Mouse (Mus musculus) T-helper 2 cell (primary cell): ENCODE measurements around the gene Rph3al.

Experiments used
- in situ Hi-C: fragments of 300-600 bp; cut with MboI, MseI; formaldehyde crosslinking; loops from one replicate; pipeline ENCODE4 v1.15.1; 2025; ENCODE audit warnings: high pct_unique_total_duplicates

Rph3al gene

GRCm38 (mm10) chr11:75938379-75938906 lies at the start of gene Rph3al:
TSS of gene Rph3al (minus strand) at chr11:75938429.
- in situ Hi-C loops = no loop called here

DNA sequence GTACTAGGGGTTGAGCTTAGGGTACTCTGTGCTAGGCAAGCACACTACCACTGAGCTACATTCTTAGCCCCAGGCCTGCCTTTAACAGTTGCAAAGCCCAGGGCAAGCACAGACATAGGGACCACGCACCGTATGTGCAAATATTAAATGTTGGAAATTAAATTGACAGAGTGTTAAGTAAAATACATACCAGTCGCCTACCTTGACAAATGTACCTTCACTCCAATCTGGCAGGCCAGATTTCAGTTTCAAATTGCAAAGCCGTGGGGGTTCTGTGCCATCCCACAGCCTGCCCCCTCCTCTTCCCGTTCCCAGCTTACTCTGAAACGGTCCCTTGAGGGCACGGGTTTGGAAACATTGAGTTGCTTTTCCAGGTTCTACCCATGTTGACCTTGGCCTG lies 47.7 kb upstream of the Rph3al start:
- in situ Hi-C loops = no loop called here

- in situ Hi-C loops = no loop called here
Measured at GRCm38 (mm10) chr11:75984581-75984980, 46.4 kb upstream of the Rph3al start.

DNA sequence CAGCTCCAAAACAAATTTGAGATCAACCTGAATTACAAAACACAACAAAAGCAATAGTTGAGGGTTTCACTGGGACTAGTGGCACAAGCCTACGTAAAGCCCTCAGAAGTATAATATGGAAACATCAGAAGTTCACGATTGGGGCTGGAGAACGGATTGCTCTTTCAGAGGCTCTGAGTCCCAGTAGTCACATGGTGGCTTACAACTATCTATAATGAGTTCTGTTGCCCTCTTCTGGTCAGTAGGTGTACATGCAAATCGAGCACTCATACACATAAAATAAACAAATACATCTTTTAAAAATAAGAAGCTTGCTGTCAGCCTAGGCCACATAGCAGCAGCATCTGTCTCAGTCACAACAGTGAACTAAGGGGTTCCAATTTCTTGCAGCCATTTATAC lies 45.0 kb upstream of the Rph3al start:
- in situ Hi-C loops = no loop called here

- in situ Hi-C loops = no loop called here
Measured at GRCm38 (mm10) chr11:75980413-75980812, 42.2 kb upstream of the Rph3al start.

DNA sequence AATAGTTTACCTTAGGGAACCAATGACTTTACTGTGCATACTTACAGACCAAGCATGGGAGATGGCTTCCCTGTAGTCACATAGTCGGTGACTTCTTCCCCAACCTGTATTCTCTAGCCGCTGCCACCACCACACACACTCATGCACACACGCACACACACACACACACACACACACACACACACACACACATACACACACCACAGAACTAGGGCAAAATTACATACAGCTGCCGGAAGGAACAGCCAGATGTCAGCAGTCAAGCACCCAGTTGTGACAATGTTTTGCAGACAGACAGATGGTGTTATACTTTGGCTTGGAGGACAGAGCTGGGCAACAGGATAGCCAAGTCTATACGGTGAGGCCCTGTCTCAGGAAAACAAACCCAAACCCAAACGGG lies 39.8 kb upstream of the Rph3al start:
- in situ Hi-C loops = no loop called here

GRCm38 (mm10) chr11:75976748-75977147 lies 38.5 kb upstream of the Rph3al start:
- in situ Hi-C loops = no loop called here

GRCm38 (mm10) chr11:75973988-75974387 lies 35.8 kb upstream of the Rph3al start:
- in situ Hi-C loops = no loop called here

DNA sequence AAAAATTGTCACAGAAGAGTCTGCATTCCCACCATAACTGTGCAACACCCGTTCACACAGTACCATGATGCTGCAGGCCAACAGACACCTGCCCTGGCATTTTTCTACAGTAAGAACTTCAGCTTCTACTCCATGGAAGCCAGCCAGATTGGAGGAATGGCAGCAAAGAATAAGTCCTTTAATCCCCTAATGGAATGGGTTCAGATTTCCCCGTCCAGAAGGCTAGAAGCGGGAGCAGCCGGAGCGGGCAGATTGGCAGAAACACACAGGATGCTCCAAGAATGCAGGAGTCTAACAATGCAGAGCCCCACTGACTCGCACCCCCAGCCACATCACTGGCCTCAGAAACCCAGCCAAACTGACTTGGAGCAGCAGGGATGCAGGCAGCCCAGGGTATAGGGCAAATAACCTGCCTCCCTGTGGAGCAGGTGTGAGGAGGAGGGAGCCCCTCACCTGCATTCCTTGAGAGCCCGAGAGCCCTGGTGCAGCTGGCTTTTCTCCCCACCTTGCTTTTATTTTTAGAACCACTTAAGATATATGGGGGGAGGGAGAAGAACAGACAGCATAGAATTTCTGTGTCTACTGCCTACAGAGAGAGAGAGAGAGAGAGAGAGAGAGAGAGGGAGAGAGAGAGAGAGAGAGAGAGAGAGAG lies 34.8 kb upstream of the Rph3al start:
- in situ Hi-C loops = no loop called here

DNA sequence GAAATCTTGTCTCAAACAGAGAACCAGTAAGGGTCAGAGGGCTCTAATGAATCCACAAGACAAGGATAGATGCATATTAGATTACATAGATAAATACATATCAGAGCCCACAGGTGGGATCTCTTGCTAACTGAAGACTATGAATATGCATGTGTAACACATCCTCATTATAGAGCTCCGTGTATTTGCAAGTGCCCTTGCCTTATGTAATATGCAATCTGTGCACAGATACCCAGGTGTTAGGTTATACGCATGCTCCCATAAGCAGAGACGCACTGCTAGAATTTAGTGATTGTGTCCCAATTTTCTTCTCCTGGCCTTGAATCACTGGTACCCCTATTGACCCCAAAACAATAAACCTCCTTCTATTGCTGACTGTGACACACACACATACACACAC lies 34.0 kb upstream of the Rph3al start:
- in situ Hi-C loops = no loop called here

GRCm38 (mm10) chr11:75970629-75971028 lies 32.4 kb upstream of the Rph3al start:
- in situ Hi-C loops = no loop called here

DNA sequence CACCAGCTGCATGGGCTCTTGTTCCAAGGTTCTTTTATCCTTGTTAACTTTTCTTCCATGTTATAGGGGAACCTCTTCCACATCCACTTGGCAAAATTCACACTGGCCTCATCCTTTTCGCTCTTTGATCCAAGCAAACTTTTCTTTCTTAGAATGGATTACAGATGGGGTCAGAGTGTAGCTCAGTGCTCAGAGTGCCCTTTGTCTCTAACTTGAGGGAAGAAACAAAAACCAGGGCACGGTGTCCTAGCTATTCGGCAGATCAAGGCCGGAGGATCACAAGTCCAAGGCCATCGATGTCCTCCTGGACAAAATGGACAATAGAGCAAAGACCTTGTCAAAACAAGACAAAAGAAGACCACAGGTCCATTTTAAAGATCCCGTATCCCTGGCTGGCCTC lies 30.5 kb upstream of the Rph3al start:
- in situ Hi-C loops = loop anchor here (5.0 kb wide), 2 partner anchors 61 to 196 kb away; no protein-coding TSS in a partner anchor

- in situ Hi-C loops = loop anchor here (5.0 kb wide), 2 partner anchors 59 to 194 kb away; no protein-coding TSS in a partner anchor
Measured at GRCm38 (mm10) chr11:75966401-75967372, 28.5 kb upstream of the Rph3al start.

GRCm38 (mm10) chr11:75965674-75966400 lies 27.6 kb upstream of the Rph3al start:
- in situ Hi-C loops = loop anchor here (5.0 kb wide), 2 partner anchors 59 to 194 kb away; no protein-coding TSS in a partner anchor

- in situ Hi-C loops = no loop called here
Measured at GRCm38 (mm10) chr11:75964476-75964730, 26.2 kb upstream of the Rph3al start.

DNA sequence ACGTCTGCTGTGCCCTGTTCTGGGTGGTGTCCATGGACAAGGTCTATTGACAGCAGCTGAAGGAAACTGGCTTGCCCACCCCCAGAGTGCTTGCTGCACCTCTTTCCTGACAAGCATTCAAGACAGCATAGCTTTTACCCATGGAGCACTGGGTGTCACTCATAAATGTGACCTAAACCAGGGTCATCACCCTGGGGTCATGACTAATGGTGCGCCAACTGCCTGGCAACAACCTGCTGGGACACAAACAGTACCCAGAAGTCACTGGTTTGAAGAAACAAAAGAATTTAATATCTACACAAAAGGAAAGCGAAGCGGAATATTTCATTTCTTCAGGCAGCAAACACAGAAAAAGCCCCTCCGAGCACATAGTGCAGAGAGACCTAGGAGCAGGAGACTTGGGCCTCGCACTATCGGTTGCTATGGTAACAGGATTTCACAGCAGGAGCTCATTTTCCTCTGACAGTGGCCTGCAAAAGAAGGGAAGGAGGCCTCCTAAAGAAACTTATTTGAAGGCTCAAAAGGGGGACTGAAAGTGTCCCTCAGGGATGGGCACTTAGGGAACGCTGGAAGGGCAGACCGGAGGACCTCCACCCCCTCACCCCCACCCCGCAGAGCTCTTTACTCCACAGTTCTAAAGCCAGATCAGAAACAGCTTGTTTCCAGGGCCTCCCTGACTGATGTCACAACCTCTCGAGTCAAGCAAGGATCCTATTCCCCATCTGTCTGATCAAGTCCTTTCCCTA lies 25.7 kb upstream of the Rph3al start:
- in situ Hi-C loops = no loop called here

GRCm38 (mm10) chr11:75961782-75962181 lies 23.6 kb upstream of the Rph3al start:
- in situ Hi-C loops = no loop called here

DNA sequence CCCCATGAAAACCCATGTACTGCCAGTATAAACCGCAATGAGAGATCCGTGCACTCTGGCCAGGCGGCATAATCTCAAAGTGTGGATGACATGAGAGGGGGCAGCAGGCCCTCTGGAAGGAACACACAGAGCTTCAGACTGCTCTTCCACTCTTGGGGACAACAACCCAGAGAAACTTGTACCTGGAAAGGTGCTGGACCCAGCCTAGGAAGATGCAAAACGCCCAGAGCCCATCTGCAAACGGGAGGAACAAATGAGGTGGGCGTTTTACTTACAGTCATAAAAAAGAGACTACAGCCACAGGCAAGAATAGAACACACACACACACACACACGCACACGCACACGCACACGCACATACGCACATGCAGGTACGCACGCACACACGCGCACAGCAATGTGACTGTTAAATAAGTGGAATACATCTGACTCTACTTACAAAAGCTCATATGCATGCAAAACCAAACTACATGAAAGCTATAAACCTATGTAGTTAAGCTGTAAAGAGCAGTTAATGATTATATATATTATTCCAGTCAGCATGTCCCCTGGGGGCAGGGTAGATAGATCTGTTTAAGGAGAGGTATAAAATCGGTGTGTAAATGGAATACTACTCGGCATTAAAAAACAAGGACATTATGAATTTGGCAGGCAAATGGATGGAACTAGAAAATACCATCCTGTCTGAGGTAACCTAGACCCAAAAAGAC lies 19.0 kb upstream of the Rph3al start:
- in situ Hi-C loops = no loop called here

GRCm38 (mm10) chr11:75956651-75957050 lies 18.4 kb upstream of the Rph3al start:
- in situ Hi-C loops = no loop called here

GRCm38 (mm10) chr11:75954896-75955295 lies 16.7 kb upstream of the Rph3al start:
- in situ Hi-C loops = no loop called here

DNA sequence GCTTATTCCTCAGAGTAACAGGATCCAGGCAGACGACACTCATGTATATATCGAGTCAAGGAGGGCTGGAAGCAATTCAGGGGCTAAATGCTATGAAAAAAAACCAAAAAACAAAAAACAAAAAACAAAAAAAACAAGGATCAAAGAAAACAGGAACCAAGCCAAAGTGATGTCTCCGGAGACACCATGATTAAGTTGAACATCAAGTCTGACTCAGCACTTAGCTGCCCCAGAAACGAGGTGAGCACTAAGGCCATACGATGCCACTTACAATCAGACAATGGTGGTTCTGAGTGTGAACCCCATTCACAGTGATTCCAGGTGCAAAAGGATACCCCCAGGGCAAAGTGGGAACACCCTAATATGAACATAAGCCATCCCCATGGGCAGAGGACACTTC lies 13.7 kb upstream of the Rph3al start:
- in situ Hi-C loops = no loop called here
